Comparison of ENCODE assay signal across 11 mouse cellular contexts in the genomic region with DNA sequence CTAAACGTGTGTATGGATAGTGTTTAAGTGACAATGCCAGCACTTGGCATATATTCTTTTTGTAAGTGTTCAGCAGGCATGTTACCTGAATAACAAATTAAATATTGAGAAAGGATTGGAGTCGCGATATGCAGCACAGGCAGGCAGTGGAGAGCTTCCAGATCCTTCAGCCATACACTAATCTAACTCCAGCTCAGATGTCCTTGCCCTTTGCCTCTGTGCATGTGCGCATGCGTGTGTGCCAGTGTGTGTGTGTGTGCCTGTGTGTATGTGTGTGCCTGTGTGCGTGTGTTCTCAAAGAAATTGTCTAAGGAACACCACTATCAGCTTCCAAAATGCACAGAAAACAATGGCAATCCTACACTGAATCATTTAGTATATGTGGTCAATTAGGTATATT.
DNase-seq lines count a peak whose midpoint lies in the region; ATAC-seq lines count a peak whose summit lies in the region.
"Had no signal": no experiment of that assay in that cellular context is flagged by ENCODE, and none has a peak within 500 bp of the region (broad histone marks: within the 10 kb centered on the region; RNA-seq: fewer than 3 reads in every experiment).

No protein-coding gene starts in this region.

- H3K4me2 ChIP-seq in midbrain, embryonic 16.5 days (ENCODE audit: low read length), result no peak overlapping the region
- no peak overlapping the region for H3K4me2 ChIP-seq in hindbrain, embryonic 12.5 days (replicated peaks)
- H3K4me2 ChIP-seq in neural tube, embryonic 15.5 days, result peak overlapping the region; percentile 30
- H3K4me2 ChIP-seq: forebrain, embryonic 12.5 days; liver, embryonic 15.5 days had no signal

- no peaks in the 10 kb centered on the region for H3K27me3 ChIP-seq in midbrain, embryonic 16.5 days (ENCODE audit: control insufficient read depth, insufficient read depth, low read depth, low read length)
- no peaks in the 10 kb centered on the region for H3K27me3 ChIP-seq in midbrain, embryonic 10.5 days (ENCODE audit: low read depth, poor library complexity, severe bottlenecking)
- no peaks in the 10 kb centered on the region for H3K27me3 ChIP-seq in hindbrain, embryonic 12.5 days
- no peaks in the 10 kb centered on the region for H3K27me3 ChIP-seq in neural tube, embryonic 15.5 days (replicated peaks)
- H3K27me3 ChIP-seq: forebrain, embryonic 12.5 days; liver, embryonic 15.5 days had no signal

- H3K4me3 ChIP-seq in midbrain, embryonic 16.5 days (ENCODE audit: low read depth, low read length), result no peak overlapping the region
- no peak overlapping the region for H3K4me3 ChIP-seq in midbrain, embryonic 10.5 days
- H3K4me3 ChIP-seq in hindbrain, embryonic 12.5 days, result no peak overlapping the region
- H3K4me3 ChIP-seq in neural tube, embryonic 15.5 days (replicated peaks), result no peak overlapping the region
- H3K4me3 ChIP-seq: forebrain, embryonic 12.5 days; liver, embryonic 15.5 days had no signal

- H3K4me1 ChIP-seq in midbrain, embryonic 16.5 days (ENCODE audit: control insufficient read depth, insufficient read depth, low read length), result peaks cover 13% of the 10 kb centered on the region
- no peaks in the 10 kb centered on the region for H3K4me1 ChIP-seq in midbrain, embryonic 10.5 days
- H3K4me1 ChIP-seq in hindbrain, embryonic 12.5 days, result peaks cover 9% of the 10 kb centered on the region; the same call in 1 of the 2 replicates
- H3K4me1 ChIP-seq in neural tube, embryonic 15.5 days, result peaks cover 15% of the 10 kb centered on the region
- H3K4me1 ChIP-seq: liver, embryonic 15.5 days had no signal

- H3K9me3 ChIP-seq in midbrain, embryonic 16.5 days (replicated peaks; ENCODE audit: control insufficient read depth, low read length, poor library complexity, severe bottlenecking), result no peaks in the 10 kb centered on the region
- H3K9me3 ChIP-seq in midbrain, embryonic 10.5 days (replicated peaks), result no peaks in the 10 kb centered on the region
- no peaks in the 10 kb centered on the region for H3K9me3 ChIP-seq in hindbrain, embryonic 12.5 days (replicated peaks)
- H3K9me3 ChIP-seq in neural tube, embryonic 15.5 days (replicated peaks), result no peaks in the 10 kb centered on the region
- H3K9me3 ChIP-seq: forebrain, embryonic 12.5 days; liver, embryonic 15.5 days had no signal

- no peaks in the 10 kb centered on the region for H3K36me3 ChIP-seq in midbrain, embryonic 16.5 days (ENCODE audit: control insufficient read depth, insufficient read depth, low read length)
- no peaks in the 10 kb centered on the region for H3K36me3 ChIP-seq in midbrain, embryonic 10.5 days
- no peaks in the 10 kb centered on the region for H3K36me3 ChIP-seq in hindbrain, embryonic 12.5 days
- H3K36me3 ChIP-seq in neural tube, embryonic 15.5 days, result no peaks in the 10 kb centered on the region
- H3K36me3 ChIP-seq: forebrain, embryonic 12.5 days; liver, embryonic 15.5 days had no signal

- H3K9ac ChIP-seq in midbrain, embryonic 16.5 days (ENCODE audit: low read depth, low read length), result no peak overlapping the region
- no peak overlapping the region for H3K9ac ChIP-seq in hindbrain, embryonic 12.5 days
- H3K9ac ChIP-seq in neural tube, embryonic 15.5 days (replicated peaks), result no peak overlapping the region; the same call in 1 of the 2 replicates
- H3K9ac ChIP-seq: forebrain, embryonic 12.5 days; liver, embryonic 15.5 days had no signal

- no peak overlapping the region for H3K27ac ChIP-seq in midbrain, embryonic 16.5 days (ENCODE audit: low read length)
- H3K27ac ChIP-seq in midbrain, embryonic 10.5 days (replicated peaks), result no peak overlapping the region
- H3K27ac ChIP-seq in hindbrain, embryonic 12.5 days, result peak overlapping the region; percentile 5
- peak overlapping the region; percentile 76 for H3K27ac ChIP-seq in neural tube, embryonic 15.5 days (replicated peaks)
- H3K27ac ChIP-seq: forebrain, embryonic 12.5 days; liver, embryonic 15.5 days had no signal

- no peak for DNase-seq in cerebellum, adult 8-10 months
- no peak for DNase-seq in midbrain, embryonic 10.5 days (ENCODE audit: low spot score)
- DNase-seq in right cerebral cortex, postnatal 25 days, result no peak
- DNase-seq in frontal cortex, postnatal 36 days (ENCODE audit: low spot score in 2 of 2), result no peak

- WGBS in midbrain, embryonic 16.5 days, result 66% methylated on average over 6 of the region's 6 CpGs
- 92% methylated on average over 6 of the region's 6 CpGs for WGBS in midbrain, embryonic 10.5 days
- 74% methylated on average over 6 of the region's 6 CpGs for WGBS in hindbrain, embryonic 12.5 days
- 14% methylated on average over 6 of the region's 6 CpGs for WGBS in neural tube, embryonic 15.5 days

- ATAC-seq in cerebellum, adult (ENCODE audit: insufficient number of reproducible peaks, low FRiP score, low TSS enrichment), result peak; percentile 79
- 0 out of 2 replicates have a peak, but pooled peaks have one; percentile 66 for ATAC-seq in midbrain, embryonic 16.5 days
- peak; percentile 67; the same call in 1 of the 2 replicates for ATAC-seq in hindbrain, embryonic 12.5 days (ENCODE audit: low FRiP score)
- ATAC-seq in neural tube, embryonic 15.5 days (ENCODE audit: low FRiP score), result peak; percentile 91
- ATAC-seq: intestine, postnatal 0 days had no signal

Comparison
In these comparisons a context has a peak if more than half of its experiments do, and no peak if none do; other contexts are left out.
1. H3K27ac ChIP-seq: peak in hindbrain, embryonic 12.5 days (single experiment) and neural tube, embryonic 15.5 days (single experiment); none in midbrain, embryonic 16.5 days (single experiment) and midbrain, embryonic 10.5 days (single experiment).
2. Peak in every context shown above with its lines, with median percentiles within 50 percentile points of each other: ATAC-seq.